Mouse (Mus musculus) adrenal gland, postnatal 36 days (tissue): ENCODE results near the gene Msrb1. TPM values are rescaled to one million over a fixed set of nuclear protein-coding genes. Genes with fewer than 3 reads are reported as not detected.
"Not testable (repeated sequence)": the region's sequence is repeated elsewhere in the genome, so short reads cannot be mapped to it uniquely, and the experiment has no call there.

ENCODE experiments used
- DNase-seq, 2 experiments: peaks; one replicate each; pipeline ENCODE4 v3.0.0; 2021; ENCODE audit warnings: mixed read lengths in 1 of 2
- long read RNA-seq, 2 experiments: library from polyadenylated mRNA; stranded (forward); transcript quantifications; one replicate each; pipeline ENCODE4 v2.0.0; 2021; ENCODE audit warnings: borderline sequencing depth in 2 of 2
- total RNA-seq, 2 experiments: library from RNA; stranded (reverse); gene quantifications; 2 replicates each; pipeline ENCODE4 v1.2.3; 2021

Msrb1 gene
- total RNA-seq = 10 to 100 TPM; 84.2 to 86.1 TPM
- long read RNA-seq, experiment 1, transcript Msrb1-202 (5 exons, 886 nt) = major isoform, 17 of 25 reads
- long read RNA-seq, experiment 1, partial matches to known transcripts = 7 of 25 reads
- long read RNA-seq, experiment 1, other reads (novel, unspliced or antisense) = 0 of 25 reads
- long read RNA-seq, experiment 2, transcript Msrb1-202 (5 exons, 886 nt) = major isoform, 10 of 19 reads
- long read RNA-seq, experiment 2, partial matches to known transcripts = 1 of 19 reads
- long read RNA-seq, experiment 2, other reads (novel, unspliced or antisense) = 4 of 19 reads

GRCm38 (mm10) chr17:24736330-24737051, at the start of gene Msrb1:
Msrb1 (plus strand) TSS chr17:24736642.
- DNase-seq = peak; percentile 97 to 98

- peak; percentile 76 to 81 for DNase-seq
Measured at GRCm38 (mm10) chr17:24687146-24687595, 49.3 kb upstream of the Msrb1 start.

- no peak for DNase-seq
Measured at GRCm38 (mm10) chr17:24687599-24687998, 48.8 kb upstream of the Msrb1 start.

GRCm38 (mm10) chr17:24689251-24690081, 47.0 kb upstream of the Msrb1 start, which contains the start of gene Syngr3:
Syngr3 (minus strand) TSS chr17:24689955.
- DNase-seq = peak in 1 of 2 experiments; percentile 17

- no peak for DNase-seq
Measured at GRCm38 (mm10) chr17:24692385-24692784, 44.1 kb upstream of the Msrb1 start.

- DNase-seq = no peak
Measured at GRCm38 (mm10) chr17:24695326-24696010, 41.0 kb upstream of the Msrb1 start.

- peak; percentile 95 to 97 for DNase-seq
Measured at GRCm38 (mm10) chr17:24696011-24696697, 40.3 kb upstream of the Msrb1 start, which contains the start of the genes Gfer and Noxo1. Gfer (minus strand) TSS chr17:24696156. Noxo1 (plus strand) TSS chr17:24696234.

- no peak for DNase-seq
Measured at GRCm38 (mm10) chr17:24697985-24698384, 38.5 kb upstream of the Msrb1 start.

GRCm38 (mm10) chr17:24698715-24699114, 37.7 kb upstream of the Msrb1 start:
- DNase-seq = no peak

- DNase-seq = no peak
Measured at GRCm38 (mm10) chr17:24699473-24699872, 37.0 kb upstream of the Msrb1 start.

GRCm38 (mm10) chr17:24701251-24701650, 35.2 kb upstream of the Msrb1 start:
- DNase-seq = no peak

GRCm38 (mm10) chr17:24705821-24706220, 30.6 kb upstream of the Msrb1 start:
- no peak for DNase-seq

GRCm38 (mm10) chr17:24706982-24707800, 29.3 kb upstream of the Msrb1 start, which contains the start of gene Tbl3:
Tbl3 (minus strand) TSS chr17:24707660.
- peak; percentile 94 to 95 for DNase-seq

GRCm38 (mm10) chr17:24707801-24708425, 28.5 kb upstream of the Msrb1 start:
- DNase-seq = no peak

- no peak for DNase-seq
Measured at GRCm38 (mm10) chr17:24708646-24709045, 27.8 kb upstream of the Msrb1 start.

GRCm38 (mm10) chr17:24715556-24715955, 20.9 kb upstream of the Msrb1 start:
- DNase-seq = no peak

GRCm38 (mm10) chr17:24716166-24716682, 20.2 kb upstream of the Msrb1 start:
- no peak for DNase-seq

- DNase-seq = no peak
Measured at GRCm38 (mm10) chr17:24717943-24718342, 18.5 kb upstream of the Msrb1 start, which contains the start of the genes Rnf151 and Rps2. Rnf151 (minus strand) TSS chr17:24718063. Rps2 (plus strand) TSS chr17:24718116.

- not testable (repeated sequence) for DNase-seq
Measured at GRCm38 (mm10) chr17:24718938-24719337, 17.5 kb upstream of the Msrb1 start.
